Mouse (Mus musculus) induced T-regulatory cell, adult 2 months (primary cell): ENCODE measurements around the gene Gm11541.
A peak's percentile ranks its signal among the peaks of the same experiment; 100 is the strongest.
"Not testable (repeated sequence)": the region's sequence is repeated elsewhere in the genome, so short reads cannot be mapped to it uniquely, and the experiment has no call there.

Experiments
- DNase-seq: peaks from one replicate; pipeline ENCODE4 v3.0.0-alpha.2; 2012; ENCODE audit warnings: low read depth

The Gm11541 gene

DNA sequence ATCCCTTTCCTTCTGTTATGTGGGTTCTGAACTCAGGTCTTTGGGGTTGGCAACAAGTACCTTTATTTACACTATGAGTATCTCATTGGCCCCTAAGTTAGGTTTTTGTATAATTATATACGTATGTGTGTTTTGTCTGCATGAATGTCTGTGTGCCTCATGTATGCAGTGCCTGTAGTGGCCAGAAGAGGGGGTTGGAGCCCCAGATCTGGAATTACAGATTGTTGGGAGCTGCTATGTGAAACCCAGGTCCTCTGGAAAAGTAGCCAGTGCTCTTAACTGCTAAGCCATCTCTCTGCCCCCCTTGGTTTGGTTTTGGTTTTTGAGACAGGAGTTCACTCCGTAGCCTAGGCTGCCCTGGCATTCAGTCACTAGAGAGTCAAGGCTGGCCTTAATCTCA is 7.2 kb downstream of the Gm11541 start:
- peak; percentile 69 for DNase-seq

DNA sequence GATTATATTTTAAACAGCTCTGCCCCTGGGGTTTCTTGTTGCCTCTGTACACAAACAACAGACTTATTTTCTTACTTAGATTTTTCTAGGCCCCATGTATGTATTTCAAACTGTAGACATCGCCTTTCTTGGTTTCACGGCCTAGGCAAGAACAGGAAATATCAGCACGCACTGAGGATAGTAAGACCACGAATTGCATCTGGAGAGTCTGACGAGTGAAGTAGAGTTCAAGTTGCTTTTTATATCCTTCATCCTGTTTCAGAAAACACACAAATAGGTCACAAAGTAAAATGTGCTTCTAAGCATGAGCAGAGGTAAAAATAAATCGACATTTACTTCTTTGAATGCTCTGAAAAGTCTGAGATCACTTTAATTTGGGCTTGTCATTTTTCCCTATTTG is 8.8 kb downstream of the Gm11541 start:
- DNase-seq, result peak; percentile 38

DNA sequence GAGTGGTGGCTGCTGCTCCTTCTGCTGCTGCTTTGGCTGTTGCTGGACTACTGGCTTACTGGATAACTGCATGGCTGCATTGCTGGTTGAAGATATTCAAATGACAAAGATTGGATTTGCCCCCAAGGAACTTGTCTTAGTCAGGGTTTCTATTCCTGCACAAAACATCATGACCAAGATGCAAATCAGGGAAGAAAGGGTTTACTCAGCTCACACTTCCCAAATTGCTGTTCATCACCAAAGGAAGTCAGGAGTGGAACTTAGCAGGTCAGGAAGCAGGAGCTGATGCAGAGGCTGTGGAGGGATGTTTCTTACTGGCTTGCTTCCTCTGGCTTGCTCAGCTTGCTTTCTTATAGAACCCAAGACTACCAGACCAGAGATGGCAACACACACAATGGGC is 11.8 kb downstream of the Gm11541 start:
- not testable (repeated sequence) for DNase-seq

DNA sequence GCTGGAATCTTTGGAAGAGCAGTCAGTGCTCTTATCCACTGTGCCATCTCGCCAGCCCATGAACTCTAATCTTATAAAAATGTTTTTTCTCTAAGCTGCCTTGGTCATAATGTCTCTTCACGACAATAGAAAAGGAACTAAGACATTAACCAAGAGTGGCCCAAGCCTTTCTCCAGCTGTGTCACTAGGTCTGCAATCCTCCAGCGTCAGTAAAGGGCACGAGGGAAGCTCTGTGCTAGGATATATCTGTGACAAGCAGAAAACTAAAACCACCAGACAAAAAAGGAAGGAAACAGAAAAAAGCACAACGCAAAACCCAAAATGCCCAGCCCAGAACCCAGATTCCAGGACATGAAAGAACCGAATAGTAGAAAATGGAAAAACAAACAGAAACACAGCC is 17.1 kb downstream of the Gm11541 start:
- no peak for DNase-seq

DNA sequence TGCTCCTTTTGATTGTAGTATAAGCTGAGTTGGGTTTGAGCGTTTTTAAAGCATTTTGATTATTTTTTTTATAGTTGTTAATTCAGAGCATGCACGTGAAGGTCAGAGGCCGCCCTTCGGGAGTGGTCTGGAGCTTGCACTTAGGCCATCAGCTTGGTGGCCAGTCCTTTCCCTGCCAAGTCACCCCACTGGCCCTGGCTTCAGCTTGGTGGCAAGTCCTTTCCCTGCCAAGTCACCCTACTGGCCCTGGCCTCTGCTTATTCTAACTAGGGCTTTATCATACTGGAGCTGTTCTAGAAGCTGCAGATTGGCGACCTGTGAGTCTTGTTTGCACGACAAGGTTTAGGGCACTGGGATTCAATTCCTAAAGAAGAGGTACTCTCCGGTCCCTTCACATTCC is 21.9 kb downstream of the Gm11541 start:
- no peak for DNase-seq

DNA sequence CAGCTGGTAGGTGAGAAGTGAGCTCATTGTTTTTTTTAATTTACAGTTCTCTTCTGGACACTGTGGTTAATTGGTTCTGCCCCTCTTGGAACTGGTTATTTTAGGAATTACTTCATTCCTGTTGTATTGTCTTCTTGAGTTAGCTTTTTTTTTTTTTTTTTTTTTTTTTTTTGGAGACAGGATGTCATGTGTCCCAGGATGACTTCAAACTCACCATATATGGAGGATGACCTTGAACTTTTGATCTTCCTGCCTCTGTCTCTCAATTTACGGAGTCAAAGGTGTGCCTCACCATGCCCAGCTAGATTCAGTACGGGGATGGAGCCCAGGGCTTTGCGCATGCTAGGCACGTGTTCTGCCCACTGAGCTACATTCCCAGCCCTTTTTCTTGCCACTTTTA is 22.7 kb downstream of the Gm11541 start:
- DNase-seq, result no peak

DNA sequence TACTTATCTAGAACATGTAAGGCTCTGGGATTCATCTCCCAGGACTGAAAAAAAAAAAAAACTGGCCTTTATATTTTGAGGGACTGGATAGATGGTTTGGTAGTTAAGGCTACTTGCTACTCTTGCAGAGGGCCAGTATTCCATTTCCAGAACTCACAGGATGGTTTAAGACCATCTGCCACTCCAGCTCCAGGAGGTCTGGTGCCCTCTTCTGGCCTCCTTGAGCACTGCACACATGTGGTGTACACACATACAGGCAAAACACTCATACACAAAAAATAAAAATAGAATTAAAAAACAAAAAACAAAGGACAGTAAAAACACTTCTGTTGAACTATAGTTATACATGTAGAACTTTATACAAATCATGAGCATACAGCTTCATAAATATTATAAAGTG is 23.7 kb downstream of the Gm11541 start:
- peak; percentile 35 for DNase-seq

DNA sequence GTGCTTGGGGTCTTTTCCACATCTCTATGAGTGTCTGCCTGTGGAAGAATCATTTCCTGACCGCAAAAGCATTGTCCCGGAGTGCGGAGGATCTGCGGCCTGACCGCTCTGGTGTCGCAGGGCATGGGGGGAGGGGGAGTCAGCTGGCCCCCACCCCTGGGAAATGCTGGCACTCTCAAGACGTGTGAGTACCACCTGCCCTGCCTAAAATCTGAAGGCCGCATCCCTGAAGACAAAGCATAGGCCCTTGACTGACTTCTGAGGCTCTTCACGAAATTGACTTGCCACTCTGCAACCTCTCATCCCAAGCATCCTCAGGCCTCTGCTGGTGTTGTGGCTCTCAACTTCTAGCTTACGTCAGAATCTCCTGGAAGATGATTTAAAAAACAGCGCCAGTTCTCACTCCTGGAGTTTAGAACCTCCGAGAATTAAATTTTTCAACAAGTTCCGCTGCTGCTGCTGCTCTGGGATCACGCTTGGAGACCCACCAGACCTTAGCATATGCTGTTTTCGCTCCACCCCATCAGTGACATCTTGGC is 26.6 kb downstream of the Gm11541 start:
- no peak for DNase-seq

DNA sequence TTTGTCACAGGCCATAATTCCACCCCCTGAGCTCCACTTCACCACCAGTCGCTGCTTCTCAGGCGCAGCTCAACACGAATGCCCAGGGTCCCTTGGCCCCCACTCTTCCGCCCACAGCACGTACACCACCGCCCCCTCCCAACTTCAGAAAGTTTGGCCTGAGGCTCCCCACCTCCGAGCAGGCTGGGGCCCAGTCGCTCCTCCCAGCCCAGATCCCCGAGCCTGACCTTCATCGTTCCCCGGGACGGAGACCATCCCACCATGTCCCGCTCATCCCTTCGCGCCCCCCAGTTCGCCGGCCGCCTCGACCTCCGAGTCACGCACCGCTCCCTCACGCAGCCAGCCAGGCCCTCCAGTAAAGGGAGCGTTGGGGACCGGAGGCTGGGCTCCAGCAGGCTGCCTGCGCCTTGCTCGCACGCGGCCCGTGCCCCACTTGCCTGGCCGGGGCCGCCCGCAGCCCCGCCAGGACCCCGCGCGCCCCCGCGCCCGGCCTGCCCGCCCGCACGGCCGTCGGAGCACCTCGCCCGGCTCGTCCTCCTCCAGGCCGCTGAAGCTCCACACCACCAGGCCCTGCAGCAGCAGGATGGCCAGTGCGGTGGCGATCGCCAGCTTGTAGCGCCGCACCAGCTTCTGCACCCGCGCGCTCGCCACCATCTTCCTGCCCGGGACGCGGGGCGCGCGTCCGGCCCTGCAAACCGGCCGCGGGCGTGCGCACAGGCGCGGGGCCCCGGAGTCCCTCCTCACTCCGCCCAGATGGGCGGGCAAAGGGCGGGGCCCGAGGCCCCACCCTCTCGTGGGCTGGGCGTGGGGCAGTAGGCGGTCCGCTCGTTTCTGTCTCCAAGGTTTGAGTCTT is 27.3 kb downstream of the Gm11541 start, which contains the start of gene Xylt2:
Gene Xylt2 (minus strand): TSS at position 762 of the 853 bp plus-strand sequence.
- DNase-seq, result peak; percentile 95

DNA sequence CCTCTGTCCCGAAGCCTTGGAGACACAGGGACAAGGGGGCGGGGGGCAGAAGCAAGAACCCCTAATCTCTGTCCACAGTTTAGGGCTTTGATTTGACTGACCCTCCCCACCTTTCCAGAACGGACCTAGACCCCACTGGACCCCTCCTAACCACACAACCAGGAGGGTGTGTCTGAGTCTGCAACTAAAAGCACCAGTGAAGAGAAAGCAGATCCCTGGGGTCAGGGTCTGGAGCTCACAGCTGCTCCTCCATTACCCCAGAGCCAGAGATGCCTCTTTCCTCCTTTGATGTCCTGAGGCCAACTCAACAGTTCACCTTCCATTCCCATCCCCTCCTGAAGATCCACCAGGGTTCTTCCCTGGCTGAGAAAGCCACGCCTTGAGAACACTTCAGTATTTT is 28.0 kb downstream of the Gm11541 start:
- no peak for DNase-seq

DNA sequence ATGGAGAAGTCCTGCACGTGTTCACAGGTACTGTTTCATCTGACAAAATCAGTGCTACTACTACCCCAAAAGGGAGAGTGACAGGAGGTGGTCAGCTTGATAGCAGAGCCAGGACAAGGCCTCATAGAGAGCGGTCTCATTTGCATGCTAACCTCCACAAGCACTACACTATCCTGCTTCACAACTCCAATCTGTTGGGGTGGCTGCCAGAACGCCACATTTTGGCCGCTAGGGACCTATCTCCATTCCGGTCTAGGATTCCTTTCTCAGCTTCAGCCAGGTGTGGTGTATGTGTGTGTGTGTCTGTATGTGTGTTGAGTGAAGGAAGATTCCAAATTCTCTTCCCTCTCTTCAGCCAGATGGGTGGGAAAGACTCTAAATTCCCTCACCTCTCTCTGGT is 28.9 kb downstream of the Gm11541 start:
- no peak for DNase-seq

DNA sequence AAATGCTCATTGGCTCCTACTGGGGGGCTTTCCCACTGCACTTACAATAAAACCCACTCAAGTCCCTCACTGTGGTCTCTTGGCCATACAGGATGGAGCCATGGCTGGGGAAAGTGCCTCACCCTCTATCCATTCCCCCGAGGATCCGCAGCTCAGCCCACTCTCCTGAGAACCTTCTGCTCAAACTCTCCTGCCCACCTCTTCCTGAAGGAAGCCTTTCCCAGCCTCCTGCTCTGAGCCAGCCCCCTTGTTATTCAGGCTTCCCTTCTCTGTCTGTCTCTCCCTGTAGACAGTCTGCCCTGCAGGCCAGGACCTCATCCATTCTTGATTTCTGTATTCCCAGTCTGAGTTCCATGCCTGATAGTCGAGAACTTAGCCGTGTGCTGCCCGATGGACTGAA is 29.3 kb downstream of the Gm11541 start:
- no peak for DNase-seq

DNA sequence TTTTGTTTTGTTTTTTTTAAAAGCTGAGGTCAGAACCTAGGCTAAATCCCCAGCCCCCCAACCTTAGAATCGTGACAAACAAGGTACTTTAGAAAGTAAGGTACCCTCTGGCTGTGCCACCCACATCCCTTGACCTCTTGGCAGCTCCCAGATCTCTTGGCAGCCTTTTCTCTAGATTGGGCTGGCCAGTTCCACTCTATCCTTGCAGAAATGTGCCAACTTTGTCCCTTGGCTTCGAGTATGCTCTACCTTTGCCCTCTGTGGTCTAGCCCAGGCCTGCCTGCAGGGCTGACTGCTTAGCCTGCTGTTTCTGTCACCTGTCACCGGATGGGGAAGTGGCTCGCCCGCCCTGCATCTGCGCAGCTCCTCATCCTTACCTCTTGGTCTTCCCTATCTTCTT is 39.0 kb downstream of the Gm11541 start:
- DNase-seq, result no peak

DNA sequence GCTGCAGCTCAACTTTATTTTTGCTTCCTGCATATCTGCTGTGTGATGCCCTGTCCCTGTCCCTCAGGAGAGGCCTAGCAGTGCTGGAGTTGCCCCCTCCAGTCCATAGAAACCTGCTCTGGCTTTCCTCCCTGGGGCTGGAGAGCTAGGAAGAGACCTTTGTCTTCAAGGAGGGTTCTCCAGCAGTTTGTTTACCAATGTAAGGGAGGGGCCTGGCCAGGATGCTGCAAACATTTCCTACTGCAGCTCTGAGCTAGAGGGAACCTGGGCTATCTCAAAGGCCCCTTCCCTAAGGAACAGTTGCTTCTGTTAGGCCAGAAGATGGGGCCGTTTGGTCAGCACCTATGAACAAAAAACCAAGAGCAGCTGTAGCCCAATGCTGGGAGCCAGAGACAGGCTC is 43.0 kb downstream of the Gm11541 start:
- no peak for DNase-seq

DNA sequence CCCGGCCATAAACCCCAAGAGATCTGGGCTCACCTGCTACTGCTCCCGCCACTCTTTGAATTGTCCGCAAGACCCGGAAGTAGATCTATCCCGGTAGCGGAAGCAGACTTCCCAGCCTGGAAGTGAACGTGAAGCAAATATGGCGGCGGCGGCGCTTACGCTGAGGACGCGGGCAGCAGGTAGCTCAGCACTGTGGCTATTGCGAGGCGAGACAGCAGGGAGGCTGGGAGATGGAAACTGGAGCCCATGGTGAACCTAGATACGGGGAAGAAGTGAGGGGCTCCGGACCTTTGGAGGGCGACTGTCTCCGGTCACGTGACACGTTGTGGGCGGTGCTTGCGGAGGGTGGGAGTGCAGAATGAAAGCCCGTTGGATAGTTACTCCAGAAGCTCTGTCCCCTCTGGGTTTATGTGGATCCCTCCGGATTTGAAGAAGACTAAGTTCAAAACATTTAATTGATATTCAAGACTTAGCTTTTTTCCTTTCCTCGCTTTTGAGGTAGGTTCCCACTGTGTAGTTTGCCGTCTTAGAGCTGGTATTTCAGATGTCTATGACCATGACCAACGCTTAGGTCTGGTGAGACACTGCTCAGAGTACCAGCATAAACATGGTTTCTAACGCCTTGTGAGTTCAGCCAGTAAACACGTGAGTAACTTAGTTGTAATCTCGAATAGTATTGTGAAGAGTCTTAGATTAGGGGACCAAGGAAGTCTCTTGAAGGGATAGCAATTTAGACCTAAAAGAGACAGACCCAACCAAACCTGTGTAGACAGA is 50.4 kb downstream of the Gm11541 start, which contains the start of the genes Mrpl27 and Eme1:
Gene Mrpl27 (plus strand): TSS at position 105 of the 774 bp plus-strand sequence.
Gene Eme1 (minus strand): TSS at position 302 of the 774 bp plus-strand sequence.
- DNase-seq, result peak; percentile 92

DNA sequence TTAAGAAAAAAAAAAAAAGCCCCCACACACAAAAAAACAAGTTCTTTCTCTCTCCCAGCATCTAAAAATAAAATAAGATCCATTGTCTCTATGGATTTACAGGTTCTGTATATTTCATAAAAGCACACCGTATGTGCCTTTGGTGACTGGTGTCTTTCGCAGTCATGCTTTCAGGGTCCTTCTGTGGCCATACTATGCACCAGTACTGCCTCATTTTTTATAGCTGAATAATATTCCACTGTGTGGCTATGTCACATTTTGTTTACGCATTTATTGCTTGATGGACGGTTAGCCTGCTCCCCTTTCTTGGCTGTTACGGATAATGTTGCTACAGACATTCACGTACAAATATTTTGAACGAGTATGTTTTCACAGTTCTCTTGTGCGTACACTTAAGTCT is 51.3 kb downstream of the Gm11541 start:
- no peak for DNase-seq

DNA sequence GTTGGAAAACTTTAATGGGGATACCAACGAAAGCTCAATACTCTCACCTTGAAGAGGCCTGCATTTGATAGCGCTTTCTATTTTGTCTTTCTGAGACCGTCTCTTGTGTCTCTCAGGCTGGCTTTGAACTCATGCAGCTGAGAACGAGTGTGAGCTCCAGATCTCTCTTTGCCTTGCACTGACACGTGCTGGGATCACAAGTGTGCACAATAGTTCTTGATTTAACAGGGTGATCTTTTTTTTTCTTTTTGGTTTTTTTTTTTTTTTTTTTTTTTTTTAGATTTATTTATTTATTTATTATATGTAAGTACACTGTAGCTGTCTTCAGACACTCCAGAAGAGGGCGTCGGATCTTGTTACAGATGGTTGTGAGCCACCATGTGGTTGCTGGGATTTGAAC is 53.1 kb downstream of the Gm11541 start:
- not testable (repeated sequence) for DNase-seq

DNA sequence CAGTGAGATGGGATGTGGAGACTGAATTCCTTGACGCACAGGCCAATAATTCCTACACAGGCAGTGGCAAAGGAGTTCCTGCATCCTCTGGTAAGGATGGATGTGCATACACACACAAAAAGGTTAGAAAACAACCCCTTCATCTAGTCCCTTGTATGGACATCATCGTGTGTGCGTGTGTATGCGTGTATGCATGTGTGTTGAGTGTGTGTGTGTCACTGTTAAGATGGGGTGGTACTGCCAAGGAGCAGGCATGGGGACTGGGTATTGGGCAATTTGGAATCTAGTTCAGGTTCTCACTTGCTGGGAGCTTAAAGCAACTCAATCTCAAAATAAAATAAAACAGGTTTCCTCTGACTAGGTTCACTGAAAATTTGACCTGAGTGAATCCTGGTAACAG is 57.8 kb downstream of the Gm11541 start:
- DNase-seq, result no peak
